Mouse (Mus musculus) CD4-positive naive resting alpha-beta T cell, adult 57 days (primary cell): ENCODE data around the gene Brip1. TPM values are rescaled to one million over a fixed set of nuclear protein-coding genes. Genes with fewer than 3 reads are reported as not detected.

Source experiments
- total RNA-seq: library from RNA; stranded (reverse); gene quantifications from one replicate; pipeline ENCODE4 v1.2.4, GENCODE M21; 2023

Gene Brip1
- 1.4 TPM for total RNA-seq

DNA sequence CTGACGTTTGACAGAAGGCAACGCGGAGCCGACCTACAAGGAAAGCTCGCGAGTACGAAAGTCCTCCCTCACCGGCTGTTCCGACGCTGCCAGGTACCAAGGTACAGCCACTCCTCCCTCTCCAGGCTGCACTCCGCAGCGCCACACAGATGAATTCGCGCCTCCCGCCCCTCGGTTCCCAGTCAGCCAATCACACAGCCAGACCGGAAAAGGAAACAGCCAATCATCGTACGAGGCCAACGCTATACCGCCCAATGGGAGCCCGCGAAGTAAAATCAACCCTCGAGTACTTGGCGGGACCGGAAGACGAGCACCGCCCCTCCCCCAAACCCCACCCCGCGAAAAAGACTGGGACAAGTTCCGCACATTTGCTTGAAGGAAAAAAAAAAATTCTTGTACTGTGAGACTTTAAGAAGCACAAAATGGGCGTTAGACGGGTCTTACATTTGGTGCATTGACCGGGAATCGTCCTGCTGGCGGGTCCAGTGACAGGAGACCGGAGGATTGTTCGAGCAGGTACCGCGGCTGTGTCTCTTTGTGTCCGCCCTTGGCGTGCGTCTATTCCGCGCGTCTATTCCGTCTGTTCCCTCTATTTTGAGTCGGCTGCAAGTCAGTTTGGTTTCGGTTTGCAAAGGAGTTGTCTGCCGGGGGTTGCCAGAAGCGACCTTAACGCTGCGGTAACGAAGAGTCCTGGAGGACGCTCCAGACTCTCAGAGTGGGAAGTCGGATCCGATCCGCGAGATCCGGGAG, at the start of gene Brip1:
TSS of gene Brip1 (minus strand) at position 157 of the 750 bp plus-strand sequence.

Other genes starting within 250 kb of the Brip1 start
- 17.1 TPM for gene Ints2, start 56.4 kb upstream of the Brip1 start, total RNA-seq
- gene Med13, start 156.4 kb upstream of the Brip1 start, total RNA-seq = 80.6 TPM